Mouse (Mus musculus) embryonic facial prominence, embryonic 11.5 days (tissue): Measurements from ENCODE around the gene Pcyt2. TPM values are rescaled to one million over a fixed set of nuclear protein-coding genes. Genes with fewer than 3 reads are reported as not detected.

ENCODE experiments used
- ATAC-seq: fragments of 200-750 bp; cut with Nextera tagmentation; replicated peaks from 2 replicates; pipeline ENCODE4 v1.8.0; 2017; ENCODE audit warnings: low read depth; ENCODE audit not compliant: insufficient number of reproducible peaks, low FRiP score, low TSS enrichment
- DNase-seq: peaks from one replicate; pipeline ENCODE4 v3.0.0-alpha.2; 2015; ENCODE audit warnings: low spot score
- H3K27ac ChIP-seq: fragments of 300-500 bp; sonication (generic); replicated peaks from 2 replicates; pipeline ENCODE4 v1.5.1; 2014; ENCODE audit warnings: mild to moderate bottlenecking, low read depth, low read length, control low read depth
- H3K27me3 ChIP-seq: fragments of 300-500 bp; sonication (generic); 2 replicates; pipeline ENCODE4 v1.6.1; 2014; ENCODE audit warnings: mild to moderate bottlenecking, low read length, moderate library complexity, mixed read lengths; ENCODE audit not compliant: control insufficient read depth, insufficient read depth
- H3K36me3 ChIP-seq: fragments of 300-500 bp; sonication (generic); replicated peaks from 2 replicates; pipeline ENCODE4 v1.6.1; 2014; ENCODE audit warnings: low read depth, mild to moderate bottlenecking, low read length, moderate library complexity, mixed read lengths; ENCODE audit not compliant: control insufficient read depth, insufficient read depth
- H3K4me1 ChIP-seq: fragments of 300-500 bp; sonication (generic); 2 replicates; pipeline ENCODE4 v1.6.1; 2014; ENCODE audit warnings: low read length, mixed read lengths; ENCODE audit not compliant: control insufficient read depth, insufficient read depth
- H3K4me2 ChIP-seq: fragments of 300-500 bp; sonication (generic); 2 replicates; pipeline ENCODE4 v1.6.1; 2014; ENCODE audit warnings: low read depth, mild to moderate bottlenecking, control low read depth, low read length, moderate library complexity
- H3K4me3 ChIP-seq: fragments of 300-500 bp; sonication (generic); 2 replicates; pipeline ENCODE4 v1.5.1; 2014; ENCODE audit warnings: low read depth, low read length, control low read depth
- H3K9ac ChIP-seq: fragments of 300-500 bp; sonication (generic); replicated peaks from 2 replicates; pipeline ENCODE4 v1.6.1; 2014; ENCODE audit warnings: mild to moderate bottlenecking, control low read depth, low read length
- H3K9me3 ChIP-seq: fragments of 300-500 bp; sonication (generic); replicated peaks from 2 replicates; pipeline ENCODE4 v1.6.1; 2016; ENCODE audit warnings: mild to moderate bottlenecking, low read length, inconsistent platforms, mixed read lengths; ENCODE audit not compliant: control insufficient read depth
- WGBS: fragments of 180-500 bp; shearing (Covaris S2); extraction: QIAGEN DNeasy Blood & Tissue Kit; methylation state at CpG from one replicate; pipeline ENCODE4 v1.1.7; 2014; 5-methylcytosine and 5-hydroxymethylcytosine counted together
- polyA plus RNA-seq: library from polyadenylated mRNA; unstranded; fragments of >200 nt; fragmentation: Nextera tagmentation; extraction: Ambion mirVana; gene quantifications from 2 replicates; pipeline ENCODE4 v1.2.1, GENCODE M21; 2014

The Pcyt2 gene
- polyA plus RNA-seq, 1 experiment from 2014 or later = 75.3 TPM

GRCm38 (mm10) chr11:120576365-120576981 is 41.3 kb downstream of the Pcyt2 start:
- H3K27ac ChIP-seq = no peak overlapping the region
- H3K9me3 ChIP-seq = no peaks in the 10 kb centered on the region
- WGBS = 82% methylated on average over 3 of the region's 3 CpGs
- H3K27me3 ChIP-seq = no peaks in the 10 kb centered on the region
- H3K4me1 ChIP-seq = peaks cover 14% of the 10 kb centered on the region
- no peak for DNase-seq
- peaks cover 14% of the 10 kb centered on the region for H3K36me3 ChIP-seq
- H3K9ac ChIP-seq = no peak overlapping the region
- ATAC-seq = no peak
- H3K4me2 ChIP-seq = no peak overlapping the region
- no peak overlapping the region for H3K4me3 ChIP-seq

DNA sequence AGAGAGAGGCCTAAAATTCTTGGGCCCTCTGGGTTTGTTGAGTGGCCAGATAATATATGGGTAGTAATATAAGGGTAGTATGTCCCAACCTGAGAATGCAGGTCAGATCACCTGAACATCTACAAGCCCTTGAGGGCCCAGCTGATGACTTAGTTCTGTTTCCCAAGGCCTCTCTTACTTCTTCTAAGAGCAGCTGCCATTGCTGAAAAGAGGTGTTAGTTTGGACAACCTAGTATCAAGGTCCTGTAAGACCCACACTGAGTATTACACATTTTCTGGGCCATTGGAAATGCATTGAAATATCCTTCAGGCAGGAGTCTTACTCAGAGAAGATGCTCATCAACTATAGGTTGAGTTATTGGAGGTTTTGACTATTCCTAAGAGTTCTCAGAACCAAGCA is 41.8 kb downstream of the Pcyt2 start:
- no peak for DNase-seq
- H3K27me3 ChIP-seq = no peaks in the 10 kb centered on the region
- H3K9ac ChIP-seq = no peak overlapping the region
- H3K36me3 ChIP-seq = peaks cover 18% of the 10 kb centered on the region
- H3K4me2 ChIP-seq = no peak overlapping the region
- ATAC-seq = no peak
- no peak overlapping the region for H3K4me3 ChIP-seq
- peaks cover 17% of the 10 kb centered on the region for H3K4me1 ChIP-seq
- H3K27ac ChIP-seq = no peak overlapping the region
- H3K9me3 ChIP-seq = no peaks in the 10 kb centered on the region

DNA sequence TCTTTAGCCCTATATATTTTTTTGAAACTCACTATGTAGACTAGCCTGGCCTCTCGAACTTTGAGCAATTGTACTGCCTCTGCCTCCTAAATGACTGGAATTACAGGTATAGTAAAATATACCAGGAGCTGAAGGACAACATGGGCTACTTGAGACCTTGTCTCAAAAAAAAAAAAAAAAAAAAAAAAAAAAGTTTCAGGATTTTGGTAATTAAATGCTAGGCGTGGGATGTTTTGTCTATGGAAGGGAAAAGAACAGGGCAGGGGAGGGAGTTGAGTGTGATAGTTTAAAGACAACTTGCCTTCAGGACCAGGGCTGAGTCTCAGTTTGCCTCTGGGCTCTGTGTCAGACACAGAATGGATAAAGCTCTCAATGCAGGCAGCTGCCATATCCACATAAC is 42.7 kb downstream of the Pcyt2 start:
- Histone ChIP-seq H3K4me3 (no peak overlapping the region), H3K9me3 (no peaks in the 10 kb centered on the region), H3K36me3 (peaks cover 25% of the 10 kb centered on the region), H3K4me2 (no peak overlapping the region), H3K27ac (no peak overlapping the region), H3K27me3 (no peaks in the 10 kb centered on the region), H3K4me1 (peaks cover 13% of the 10 kb centered on the region), H3K9ac (peak overlapping the region; percentile 18; the same call in 1 of the 2 replicates)
- WGBS = 80% methylated on average over 2 of the region's 2 CpGs
- DNase-seq (no peak), ATAC-seq (no peak)

DNA sequence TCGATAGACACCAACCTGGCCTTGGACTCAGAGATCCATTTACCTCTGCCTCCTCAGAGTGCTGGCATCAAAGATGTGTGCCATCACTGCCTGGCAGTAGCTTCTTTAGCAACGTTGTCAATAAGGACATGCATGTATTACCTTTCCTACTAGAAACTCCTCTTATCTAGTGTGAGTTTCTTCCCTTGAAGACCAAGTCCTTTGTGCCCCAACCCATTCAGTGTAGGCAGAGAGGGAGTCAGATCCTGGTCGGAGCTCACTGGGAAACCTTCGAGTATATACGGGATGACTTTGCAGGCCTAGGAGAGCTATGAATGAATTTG is 43.5 kb downstream of the Pcyt2 start:
- 41% methylated on average over 5 of the region's 5 CpGs for WGBS
- Histone ChIP-seq H3K36me3 (peaks cover 25% of the 10 kb centered on the region), H3K4me3 (peak overlapping the region; percentile 78; the same call in 1 of the 2 replicates), H3K9me3 (no peaks in the 10 kb centered on the region), H3K4me2 (peak overlapping the region; percentile 88), H3K4me1 (peaks cover 7% of the 10 kb centered on the region), H3K9ac (peak overlapping the region; percentile 39), H3K27ac (no peak overlapping the region), H3K27me3 (no peaks in the 10 kb centered on the region)
- no peak for ATAC-seq
- no peak for DNase-seq

DNA sequence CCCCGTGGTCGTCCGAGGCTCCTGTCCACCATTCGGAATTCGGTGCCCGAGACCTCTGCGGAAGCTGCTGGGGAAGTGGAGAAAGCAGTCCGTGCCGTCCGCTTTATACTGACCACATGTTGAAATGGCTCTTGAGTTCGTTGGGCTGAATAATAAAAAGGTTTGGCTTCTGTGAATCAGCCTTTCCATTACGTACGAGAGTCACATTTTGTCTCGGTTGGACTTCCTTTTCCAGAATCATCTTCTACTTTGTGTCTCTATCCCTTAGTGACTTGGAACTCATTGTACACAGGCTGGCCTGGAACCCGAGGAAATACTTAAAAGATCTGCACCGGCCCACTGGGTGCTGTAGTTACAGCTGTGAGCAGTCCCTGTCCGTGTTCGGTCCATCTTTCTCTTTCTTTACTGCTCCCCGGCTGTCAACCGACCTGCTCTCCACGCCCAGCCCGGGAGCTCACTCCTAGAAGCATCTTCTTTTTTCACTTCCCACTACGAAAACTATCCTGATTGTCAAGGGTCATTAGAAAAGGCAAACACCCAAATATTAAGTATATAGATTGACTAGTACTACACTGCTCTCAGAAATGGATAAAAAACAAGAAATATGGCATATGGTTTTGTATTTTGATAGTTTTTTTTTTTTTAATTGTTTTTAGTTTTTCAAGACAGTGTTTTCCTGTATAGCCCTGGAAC is 44.0 kb downstream of the Pcyt2 start:
- peak; percentile 19 for DNase-seq
- no peaks in the 10 kb centered on the region for H3K27me3 ChIP-seq
- no peak for ATAC-seq
- H3K4me3 ChIP-seq = peak overlapping the region; percentile 78
- H3K9me3 ChIP-seq = no peaks in the 10 kb centered on the region
- peak overlapping the region; percentile 88 for H3K27ac ChIP-seq
- under 1% methylated on average over 23 of the region's 23 CpGs for whole genome bisulfite sequencing
- peaks cover 20% of the 10 kb centered on the region for H3K36me3 ChIP-seq
- H3K4me1 ChIP-seq = peaks cover 3% of the 10 kb centered on the region
- peak overlapping the region; percentile 88 for H3K4me2 ChIP-seq
- peak overlapping the region; percentile 85 for H3K9ac ChIP-seq

DNA sequence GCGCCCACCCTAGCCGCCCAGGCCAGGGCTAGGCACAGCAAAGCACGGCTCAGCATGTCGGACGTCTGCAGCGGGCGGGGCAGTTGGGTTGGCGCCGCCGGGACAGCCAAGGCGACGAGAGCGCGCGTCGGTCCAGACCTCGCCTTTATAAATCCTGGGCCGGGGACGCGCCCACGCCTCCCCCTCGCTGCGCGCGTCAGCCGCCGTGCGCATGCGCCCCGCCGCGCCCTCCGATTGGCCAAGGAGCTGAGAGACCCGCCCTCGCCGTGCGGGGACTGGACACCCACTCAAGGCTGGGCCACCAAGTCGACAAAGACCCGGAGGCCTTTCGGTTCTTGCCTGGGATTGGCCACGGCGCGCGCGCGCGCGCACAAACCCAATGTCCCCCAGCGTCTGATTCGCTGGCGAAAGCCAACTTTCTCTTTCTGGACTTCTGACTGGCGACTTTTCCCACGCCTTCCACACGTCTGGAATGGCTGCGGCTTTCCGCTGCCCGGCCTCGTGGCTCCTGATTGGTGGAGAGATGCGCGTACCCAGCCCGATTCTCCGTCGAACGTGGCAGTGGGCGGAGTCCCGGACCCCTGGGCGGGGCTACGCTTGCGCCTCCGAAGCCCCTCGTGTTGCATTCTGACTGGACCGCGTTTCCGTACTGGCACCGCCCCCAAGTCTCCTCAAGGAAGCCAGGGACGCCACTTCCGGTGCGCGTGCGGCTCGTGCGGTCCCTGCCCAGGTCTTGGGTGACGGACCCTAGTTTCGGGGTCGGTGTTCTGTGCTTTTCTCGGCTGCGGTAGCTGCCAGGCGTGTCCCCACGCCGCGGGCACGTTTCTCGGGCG is 44.8 kb downstream of the Pcyt2 start, which contains the start of gene P4hb:
Gene P4hb, minus strand, starts transcription at position 502 of the 833 bp plus-strand sequence.
- Histone ChIP-seq H3K27me3 (no peaks in the 10 kb centered on the region), H3K9me3 (no peaks in the 10 kb centered on the region), H3K4me1 (peaks cover 3% of the 10 kb centered on the region), H3K4me2 (peak within 1 kb of the TSS; percentile 88), H3K27ac (peak within 1 kb of the TSS; percentile 88), H3K9ac (peak within 1 kb of the TSS; percentile 85), H3K36me3 (peaks cover 18% of the 10 kb centered on the region), H3K4me3 (peak within 1 kb of the TSS; percentile 78)
- ATAC-seq = peak; percentile 94
- DNase-seq = peak; percentile 100
- under 1% methylated on average over 93 of the region's 94 CpGs for WGBS

DNA sequence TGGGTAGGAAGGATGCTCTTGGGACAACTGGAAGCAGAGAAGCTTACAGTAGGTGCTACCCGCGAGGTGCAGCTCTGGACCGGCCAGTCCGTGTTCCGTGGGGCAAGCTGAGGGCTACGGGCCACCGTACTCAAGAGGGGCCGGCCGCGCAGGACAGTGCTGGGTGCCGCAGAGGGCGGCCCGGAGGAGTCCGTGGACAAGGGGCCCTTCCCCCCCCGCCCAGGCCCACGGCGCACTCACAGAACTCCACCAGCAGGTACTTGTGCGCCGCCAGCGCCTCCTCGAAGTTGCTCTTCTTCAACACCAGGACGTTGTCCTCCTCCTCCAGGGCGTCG is 45.4 kb downstream of the Pcyt2 start:
- under 1% methylated on average over 23 of the region's 24 CpGs for WGBS
- DNase-seq (no peak), ATAC-seq (peak; percentile 44; the same call in 1 of the 2 replicates)
- Histone ChIP-seq H3K9ac (peak overlapping the region; percentile 84), H3K36me3 (peaks cover 19% of the 10 kb centered on the region), H3K4me1 (peaks cover 3% of the 10 kb centered on the region), H3K27ac (peak overlapping the region; percentile 88; the same call in 1 of the 2 replicates), H3K4me2 (peak overlapping the region; percentile 81), H3K9me3 (no peaks in the 10 kb centered on the region), H3K27me3 (no peaks in the 10 kb centered on the region), H3K4me3 (peak overlapping the region; percentile 78)
